Comparison of ENCODE assay signal across 17 mouse cellular contexts in the genomic region with DNA sequence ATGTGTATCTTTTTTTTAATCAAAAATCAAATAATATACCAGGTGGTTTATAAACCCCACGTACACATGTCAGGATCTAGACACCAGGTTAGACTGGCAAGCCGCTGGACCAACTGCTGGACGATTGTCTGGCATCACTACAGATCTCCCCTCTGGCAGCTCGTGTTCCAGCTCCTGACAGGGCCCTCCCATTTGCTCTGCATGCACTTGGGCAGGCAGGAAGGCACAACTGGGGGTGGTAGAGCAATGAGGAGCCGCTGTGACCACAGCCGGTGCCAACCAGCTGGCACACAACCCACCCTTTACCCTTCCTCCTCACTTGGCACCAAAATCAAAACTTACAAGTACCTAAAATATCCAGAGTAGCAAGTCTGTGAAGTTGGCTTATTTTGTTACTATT.
DNase-seq lines count a peak whose midpoint lies in the region; ATAC-seq and TF ChIP-seq lines count a peak whose summit lies in the region.
"Had no signal": no experiment of that assay in that cellular context is flagged by ENCODE, and none has a peak within 500 bp of the region (broad histone marks: within the 10 kb centered on the region; RNA-seq: fewer than 3 reads in every experiment).

No protein-coding gene starts in this region.

- peak; percentile 58; the same call in 1 of the 2 replicates for ATAC-seq in hindbrain, embryonic 16.5 days
- no peak for ATAC-seq in hindbrain, embryonic 13.5 days (ENCODE audit: low FRiP score)
- ATAC-seq in CD4-positive, CD25-positive, alpha-beta regulatory T cell, adult 4 months: peak; percentile 41
- peak; percentile 73 for ATAC-seq in megakaryocyte progenitor cell, adult 5-6 weeks (replicated peaks; ENCODE audit: poor library complexity)
- ATAC-seq in stomach, postnatal 0 days (ENCODE audit: low FRiP score, low TSS enrichment): no peak
- ATAC-seq: forebrain, embryonic 13.5 days; liver, postnatal 0 days had no signal

- H3K9ac ChIP-seq in hindbrain, embryonic 16.5 days (ENCODE audit: low read depth, low read length): no peak overlapping the region
- no peak overlapping the region for H3K9ac ChIP-seq in hindbrain, embryonic 13.5 days
- no peak overlapping the region for H3K9ac ChIP-seq in stomach, postnatal 0 days (ENCODE audit: low read length)
- H3K9ac ChIP-seq: forebrain, embryonic 13.5 days; kidney, embryonic 15.5 days; limb, embryonic 15.5 days; liver, postnatal 0 days had no signal

- H3K27ac ChIP-seq in hindbrain, embryonic 16.5 days (ENCODE audit: low read depth, low read length): no peak overlapping the region
- H3K27ac ChIP-seq in hindbrain, embryonic 13.5 days: no peak overlapping the region
- no peak overlapping the region for H3K27ac ChIP-seq in stomach, postnatal 0 days (replicated peaks)
- H3K27ac ChIP-seq: forebrain, embryonic 13.5 days; kidney, embryonic 15.5 days; layer of hippocampus, adult 2 months; limb, embryonic 15.5 days had no signal

- H3K36me3 ChIP-seq in hindbrain, embryonic 16.5 days (ENCODE audit: control insufficient read depth, insufficient read depth, low read length): no peaks in the 10 kb centered on the region
- no peaks in the 10 kb centered on the region for H3K36me3 ChIP-seq in hindbrain, embryonic 13.5 days
- no peaks in the 10 kb centered on the region for H3K36me3 ChIP-seq in stomach, postnatal 0 days (ENCODE audit: control insufficient read depth, insufficient read depth, low read length)
- H3K36me3 ChIP-seq: kidney, embryonic 15.5 days; limb, embryonic 15.5 days had no signal

- TF ChIP-seq EP300 in stomach, postnatal 0 days (optimal IDR thresholded peaks at IDR 0.05): no peak

- H3K9me3 ChIP-seq in hindbrain, embryonic 16.5 days (ENCODE audit: control insufficient read depth, low read length): no peaks in the 10 kb centered on the region
- no peaks in the 10 kb centered on the region for H3K9me3 ChIP-seq in hindbrain, embryonic 13.5 days
- H3K9me3 ChIP-seq in stomach, postnatal 0 days (ENCODE audit: control insufficient read depth, low read length): no peaks in the 10 kb centered on the region
- H3K9me3 ChIP-seq: forebrain, embryonic 13.5 days; kidney, embryonic 15.5 days; limb, embryonic 15.5 days had no signal

- WGBS in hindbrain, embryonic 16.5 days: 60% methylated on average over 6 of the region's 6 CpGs
- WGBS in hindbrain, embryonic 13.5 days: 81% methylated on average over 6 of the region's 6 CpGs
- 77% methylated on average over 6 of the region's 6 CpGs for WGBS in stomach, postnatal 0 days

- peak; percentile 4 for DNase-seq in 3134 (ENCODE audit: extremely low read depth, insufficient read length, low spot score)
- no peak for DNase-seq in adrenal gland, adult 2 months
- DNase-seq in adrenal gland, postnatal 36 days: no peak
- no peak for DNase-seq in stomach, postnatal 0 days (ENCODE audit: low spot score)
- DNase-seq: cerebellum, adult 18-20 months; embryo, embryonic 11 days; liver, postnatal 0 days; lung, postnatal 36 days had no signal

- TF ChIP-seq CTCF in stomach, postnatal 0 days (IDR thresholded peaks at IDR 0.05; ENCODE audit: low read depth): no peak

- no peaks in the 10 kb centered on the region for H3K4me1 ChIP-seq in hindbrain, embryonic 16.5 days (ENCODE audit: control insufficient read depth, insufficient read depth, low read depth, low read length)
- no peaks in the 10 kb centered on the region for H3K4me1 ChIP-seq in hindbrain, embryonic 13.5 days (replicated peaks)
- no peaks in the 10 kb centered on the region for H3K4me1 ChIP-seq in stomach, postnatal 0 days (replicated peaks; ENCODE audit: control insufficient read depth, insufficient read depth)
- H3K4me1 ChIP-seq: forebrain, embryonic 13.5 days; limb, embryonic 15.5 days had no signal

- H3K27me3 ChIP-seq in hindbrain, embryonic 16.5 days (replicated peaks; ENCODE audit: control insufficient read depth, insufficient read depth, low read length): no peaks in the 10 kb centered on the region
- H3K27me3 ChIP-seq in hindbrain, embryonic 13.5 days: no peaks in the 10 kb centered on the region
- no peaks in the 10 kb centered on the region for H3K27me3 ChIP-seq in stomach, postnatal 0 days (ENCODE audit: control insufficient read depth, insufficient read depth, low read length)
- H3K27me3 ChIP-seq: CH12.LX; forebrain, embryonic 13.5 days; kidney, embryonic 15.5 days; limb, embryonic 15.5 days had no signal

- H3K4me3 ChIP-seq in hindbrain, embryonic 16.5 days (ENCODE audit: low read length): no peak overlapping the region
- H3K4me3 ChIP-seq in hindbrain, embryonic 13.5 days: no peak overlapping the region
- H3K4me3 ChIP-seq in stomach, postnatal 0 days (ENCODE audit: low read depth, low read length): no peak overlapping the region
- H3K4me3 ChIP-seq: forebrain, embryonic 13.5 days; kidney, embryonic 15.5 days; layer of hippocampus, adult 2 months; limb, embryonic 15.5 days had no signal

- no peak overlapping the region for H3K4me2 ChIP-seq in hindbrain, embryonic 16.5 days (ENCODE audit: low read length)
- H3K4me2 ChIP-seq in hindbrain, embryonic 13.5 days: no peak overlapping the region
- H3K4me2 ChIP-seq in stomach, postnatal 0 days (replicated peaks; ENCODE audit: low read depth): no peak overlapping the region
- H3K4me2 ChIP-seq: forebrain, embryonic 13.5 days; kidney, embryonic 15.5 days; limb, embryonic 15.5 days had no signal

Comparison
In these comparisons a context has a peak if more than half of its experiments do, and no peak if none do; other contexts are left out.
1. ATAC-seq: peak in hindbrain, embryonic 16.5 days (single experiment), CD4-positive, CD25-positive, alpha-beta regulatory T cell, adult 4 months (single experiment) and megakaryocyte progenitor cell, adult 5-6 weeks (single experiment); none in hindbrain, embryonic 13.5 days (single experiment) and stomach, postnatal 0 days (single experiment).